Mouse (Mus musculus) forebrain, embryonic 12.5 days (tissue): ENCODE measurements around the gene Gm12216. TPM values are rescaled to one million over a fixed set of nuclear protein-coding genes. Genes with fewer than 3 reads are reported as not detected.

Experiments
- ATAC-seq: fragments of 200-750 bp; cut with Nextera tagmentation; 2 replicates; pipeline ENCODE4 v1.8.0; 2017; ENCODE audit warnings: moderate TSS enrichment; ENCODE audit not compliant: low FRiP score
- H3K27ac ChIP-seq: fragments of 300-500 bp; sonication (generic); 2 replicates; pipeline ENCODE4 v1.5.1; 2016; ENCODE audit warnings: mild to moderate bottlenecking
- H3K27me3 ChIP-seq: fragments of 300-500 bp; sonication (generic); 2 replicates; pipeline ENCODE4 v1.6.1; 2016; ENCODE audit warnings: mild to moderate bottlenecking
- H3K36me3 ChIP-seq: fragments of 300-500 bp; sonication (generic); replicated peaks from 2 replicates; pipeline ENCODE4 v1.6.1; 2016; ENCODE audit warnings: mild to moderate bottlenecking
- H3K4me1 ChIP-seq: fragments of 300-500 bp; sonication (generic); 2 replicates; pipeline ENCODE4 v1.6.1; 2016
- H3K4me2 ChIP-seq: fragments of 300-500 bp; sonication (generic); 2 replicates; pipeline ENCODE4 v1.6.1; 2016; ENCODE audit warnings: mild to moderate bottlenecking, moderate library complexity
- H3K4me3 ChIP-seq: fragments of 300-500 bp; sonication (generic); replicated peaks from 2 replicates; pipeline ENCODE4 v1.5.1; 2016; ENCODE audit warnings: mild to moderate bottlenecking
- H3K9ac ChIP-seq: fragments of 300-500 bp; sonication (generic); 2 replicates; pipeline ENCODE4 v1.6.1; 2016; ENCODE audit warnings: mild to moderate bottlenecking
- H3K9me3 ChIP-seq: fragments of 300-500 bp; sonication (generic); 2 replicates; pipeline ENCODE4 v1.6.1; 2016
- WGBS: fragments of 180-500 bp; shearing (Covaris S2); methylation state at CpG from one replicate; pipeline ENCODE4 v1.1.7; 2016; 5-methylcytosine and 5-hydroxymethylcytosine counted together
- polyA plus RNA-seq: library from polyadenylated mRNA; unstranded; fragments of >200 nt; fragmentation: Nextera tagmentation; extraction: Ambion mirVana; gene quantifications from 2 replicates; pipeline ENCODE4 v1.2.1, GENCODE M21; 2016

Gene Gm12216
- polyA plus RNA-seq, 1 experiment from 2014 or later: not detected

DNA sequence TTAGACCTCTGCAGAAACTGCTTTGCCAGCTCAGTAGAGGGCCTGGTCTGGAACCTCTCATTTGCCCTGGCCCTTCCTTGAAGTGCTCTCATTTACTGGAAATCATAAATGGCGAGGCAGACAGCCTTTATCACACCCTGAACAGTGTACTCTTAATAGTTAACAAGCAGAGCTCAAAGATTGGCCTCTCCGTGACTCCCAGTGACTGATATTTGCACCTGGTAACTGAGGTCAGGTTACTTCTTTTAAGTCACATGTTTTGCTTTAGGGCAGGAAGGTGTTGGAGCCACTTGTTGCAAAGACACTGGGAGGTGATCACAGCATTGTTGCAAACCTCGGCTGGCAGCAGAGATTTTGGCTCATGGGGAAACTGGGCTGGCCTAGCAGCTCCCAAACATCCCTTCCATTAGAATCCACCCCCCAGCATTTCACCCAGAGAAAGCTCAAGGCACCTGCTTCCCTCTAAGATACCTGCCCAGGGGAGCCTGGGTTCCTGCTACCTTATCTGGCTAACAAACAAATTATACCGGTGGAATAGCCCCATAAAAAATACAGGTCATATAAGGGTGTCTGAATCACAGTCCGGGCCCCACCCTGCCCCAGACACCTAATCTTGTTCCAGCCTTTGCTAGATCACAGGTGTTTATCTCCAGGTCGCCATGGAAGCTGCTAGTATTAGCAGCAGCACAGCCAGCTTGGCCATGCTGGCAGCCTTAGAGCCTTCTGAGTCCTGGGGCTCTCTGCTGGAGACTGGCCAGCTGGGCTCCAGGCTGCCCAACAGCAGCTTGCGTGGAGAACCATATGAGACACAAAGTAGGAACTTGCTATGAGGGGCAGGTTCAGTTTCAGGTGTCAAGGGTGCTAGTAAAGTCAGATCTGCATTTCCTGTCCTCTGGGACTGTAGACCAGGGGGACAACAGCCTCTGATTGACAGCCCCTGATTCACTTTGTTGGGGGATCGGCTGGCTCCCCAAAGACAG lies 19.1 kb downstream of the Gm12216 start:
- Histone ChIP-seq H3K27ac (no peak overlapping the region), H3K4me1 (no peaks in the 10 kb centered on the region), H3K36me3 (no peaks in the 10 kb centered on the region), H3K9ac (no peak overlapping the region), H3K4me2 (no peak overlapping the region), H3K9me3 (no peaks in the 10 kb centered on the region), H3K4me3 (no peak overlapping the region), H3K27me3 (no peaks in the 10 kb centered on the region; the same call in 1 of the 2 replicates)
- WGBS: 72% methylated on average over 8 of the region's 8 CpGs
- no peak for ATAC-seq

DNA sequence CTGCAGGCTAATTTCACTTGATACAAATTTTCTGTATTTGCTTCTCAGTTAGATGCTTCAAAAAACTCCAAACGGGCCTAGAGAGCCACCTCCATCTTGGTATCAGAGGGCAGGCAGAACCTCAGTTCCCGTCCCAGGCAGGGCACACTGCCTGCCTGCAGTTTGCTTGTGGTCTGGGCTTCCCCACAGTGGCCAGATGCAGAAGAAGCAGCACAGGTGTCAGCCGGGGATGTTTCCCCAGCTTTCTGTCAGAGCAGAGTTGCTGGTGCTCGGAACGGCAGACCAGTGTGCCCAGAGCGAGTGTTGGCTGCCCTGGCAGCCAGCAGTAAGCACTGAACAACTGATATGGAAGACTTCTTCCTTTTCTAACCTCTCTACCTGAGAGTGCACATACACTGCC lies 19.9 kb downstream of the Gm12216 start:
- no peaks in the 10 kb centered on the region for H3K9me3 ChIP-seq
- H3K4me3 ChIP-seq: no peak overlapping the region
- H3K27ac ChIP-seq: no peak overlapping the region
- no peaks in the 10 kb centered on the region for H3K36me3 ChIP-seq
- no peaks in the 10 kb centered on the region for H3K4me1 ChIP-seq
- H3K27me3 ChIP-seq: no peaks in the 10 kb centered on the region; the same call in 1 of the 2 replicates
- 81% methylated on average over 6 of the region's 6 CpGs for WGBS
- no peak overlapping the region for H3K9ac ChIP-seq
- H3K4me2 ChIP-seq: no peak overlapping the region
- ATAC-seq: no peak

DNA sequence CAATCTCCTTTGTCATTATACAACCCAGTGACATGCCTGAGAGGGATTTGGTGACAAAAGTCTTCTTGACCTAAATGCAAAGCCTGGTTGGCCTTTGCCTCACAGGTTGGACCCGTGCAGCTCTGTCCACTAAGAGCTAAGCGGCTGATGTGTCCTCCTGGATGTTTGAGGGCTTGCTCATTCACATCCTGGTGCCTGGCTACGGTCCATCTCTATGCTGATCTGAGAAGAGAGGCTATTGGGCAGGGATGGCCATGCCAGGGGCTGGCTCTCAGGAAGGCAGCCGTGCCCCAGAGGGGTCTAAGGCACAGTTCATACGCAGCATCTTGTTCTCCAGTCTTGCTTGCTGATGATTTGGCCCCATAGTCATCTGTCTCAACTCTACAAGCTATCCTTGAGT lies 21.3 kb downstream of the Gm12216 start:
- Histone ChIP-seq H3K4me2 (no peak overlapping the region), H3K9me3 (no peaks in the 10 kb centered on the region), H3K36me3 (no peaks in the 10 kb centered on the region), H3K9ac (no peak overlapping the region), H3K4me3 (no peak overlapping the region), H3K27me3 (no peaks in the 10 kb centered on the region), H3K27ac (no peak overlapping the region), H3K4me1 (no peaks in the 10 kb centered on the region)
- WGBS: 87% methylated on average over 5 of the region's 5 CpGs
- ATAC-seq: no peak

DNA sequence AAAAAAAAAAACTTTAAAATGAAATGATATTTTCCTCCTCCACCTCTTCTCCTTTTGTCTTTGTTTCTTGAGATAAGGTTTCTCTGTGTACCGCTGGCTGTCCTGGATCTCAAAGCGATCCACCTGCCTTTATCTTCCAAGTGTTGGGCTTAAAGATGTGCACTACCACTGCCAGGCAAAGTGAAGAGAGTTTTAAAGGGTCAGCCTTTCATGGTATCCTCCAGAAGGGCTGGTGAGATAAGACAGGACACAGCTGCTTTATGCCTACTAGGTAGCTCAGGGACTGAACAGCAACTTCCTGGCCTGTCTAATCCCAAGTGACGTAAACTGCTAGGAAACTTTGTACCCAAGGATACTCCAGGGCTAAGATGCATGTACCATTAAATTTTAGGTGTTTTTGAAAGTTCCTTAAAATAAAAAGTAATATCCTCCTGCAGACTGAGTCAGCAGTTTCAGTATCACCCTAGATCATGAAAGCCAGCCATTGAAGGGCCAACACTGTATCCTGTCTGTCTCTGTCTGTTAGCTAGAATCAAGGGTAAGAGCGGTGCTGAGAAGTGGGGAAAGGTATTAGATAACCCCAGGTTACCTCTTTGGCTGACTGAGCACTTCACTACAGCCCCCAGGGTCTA lies 23.6 kb downstream of the Gm12216 start:
- H3K4me3 ChIP-seq: no peak overlapping the region
- ATAC-seq: no peak

DNA sequence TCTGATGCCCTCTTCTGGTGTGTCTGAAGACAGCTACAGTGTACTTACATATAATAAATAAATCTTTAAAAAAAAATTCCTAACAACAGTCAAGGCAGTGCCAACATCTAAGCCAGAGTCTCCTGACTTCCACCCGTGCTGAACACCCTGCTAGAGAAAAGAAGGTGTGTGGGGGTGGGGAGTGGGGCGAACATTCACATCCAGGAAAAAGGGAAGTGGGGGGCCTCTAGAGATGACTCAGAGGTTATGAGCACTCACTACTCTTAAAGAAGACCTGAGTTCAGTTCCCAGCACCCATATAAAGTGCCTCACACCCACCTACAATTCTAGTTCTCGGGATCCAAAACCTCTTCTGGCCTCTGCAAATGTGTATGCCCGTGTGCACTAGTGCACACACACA lies 33.6 kb downstream of the Gm12216 start:
- H3K27ac ChIP-seq: no peak overlapping the region
- H3K9ac ChIP-seq: no peak overlapping the region
- no peaks in the 10 kb centered on the region for H3K9me3 ChIP-seq
- no peak for ATAC-seq
- no peak overlapping the region for H3K4me2 ChIP-seq
- no peak overlapping the region for H3K4me3 ChIP-seq
- WGBS: 83% methylated on average over 4 of the region's 4 CpGs
- no peaks in the 10 kb centered on the region for H3K27me3 ChIP-seq
- no peaks in the 10 kb centered on the region for H3K4me1 ChIP-seq
- H3K36me3 ChIP-seq: no peaks in the 10 kb centered on the region

More for the DNA sequence above, 23.6 kb downstream of the Gm12216 start:
- Histone ChIP-seq H3K4me1 (no peaks in the 10 kb centered on the region), H3K36me3 (no peaks in the 10 kb centered on the region), H3K9me3 (no peaks in the 10 kb centered on the region), H3K27ac (no peak overlapping the region), H3K27me3 (no peaks in the 10 kb centered on the region), H3K9ac (no peak overlapping the region), H3K4me2 (no peak overlapping the region)
- 93% methylated on average over 4 of the region's 4 CpGs for WGBS

DNA sequence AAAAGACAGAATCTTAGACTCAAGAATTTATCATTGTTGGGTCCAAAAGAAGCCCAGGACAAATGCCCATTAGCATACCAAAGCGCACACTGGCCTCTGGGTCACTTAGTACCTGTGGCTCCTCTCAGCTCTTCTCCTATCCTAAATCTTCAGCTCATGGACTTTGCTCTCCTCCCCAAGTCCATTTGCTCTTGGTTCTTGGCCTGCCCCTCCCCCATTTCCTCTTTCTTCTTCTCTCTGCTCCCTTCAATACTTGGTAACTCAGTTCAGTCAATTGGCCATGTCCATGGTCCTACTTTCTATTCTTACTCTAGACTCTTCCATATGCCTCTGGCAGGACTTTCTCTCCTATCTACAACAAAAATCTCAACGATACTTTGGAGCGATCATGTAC lies 37.1 kb downstream of the Gm12216 start:
- WGBS: 97% methylated on average over 3 of the region's 3 CpGs
- ATAC-seq: no peak
- no peaks in the 10 kb centered on the region for H3K36me3 ChIP-seq
- no peaks in the 10 kb centered on the region for H3K27me3 ChIP-seq
- no peak overlapping the region for H3K4me2 ChIP-seq
- H3K9ac ChIP-seq: no peak overlapping the region
- no peaks in the 10 kb centered on the region for H3K4me1 ChIP-seq
- no peak overlapping the region for H3K27ac ChIP-seq
- no peak overlapping the region for H3K4me3 ChIP-seq
- H3K9me3 ChIP-seq: no peaks in the 10 kb centered on the region

DNA sequence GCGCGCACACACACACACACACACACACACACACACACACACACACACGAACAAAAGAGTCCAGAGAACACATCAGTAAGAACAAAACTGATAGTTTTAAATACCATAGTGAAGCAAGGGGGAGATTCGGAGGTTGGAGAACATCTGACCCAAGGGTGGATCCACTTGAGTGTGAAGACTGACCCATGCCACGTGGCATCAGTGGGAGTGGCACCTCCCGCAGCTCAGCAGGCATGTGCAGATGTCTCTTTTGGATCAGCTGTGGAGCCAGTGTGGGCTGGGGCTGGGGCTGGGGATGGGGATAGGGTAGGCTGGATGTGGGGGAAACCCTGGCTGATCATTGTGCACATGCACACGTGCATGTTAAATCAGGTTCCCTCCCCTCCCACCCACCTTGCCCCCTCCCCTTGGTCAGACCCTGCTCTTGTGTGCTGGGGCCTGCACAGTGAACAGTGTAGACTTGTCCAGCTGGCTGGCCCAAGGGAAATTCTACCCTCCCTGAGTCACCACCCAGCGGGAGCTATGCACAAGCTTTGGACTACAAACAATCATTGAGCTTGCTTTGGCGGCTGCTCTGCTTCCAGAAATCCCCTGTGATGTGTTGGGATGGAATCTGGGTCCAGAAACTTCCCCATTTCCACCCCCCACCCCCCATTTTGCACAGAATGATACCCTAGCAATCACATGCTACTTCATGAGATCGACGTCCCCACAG lies 37.7 kb downstream of the Gm12216 start:
- 82% methylated on average over 11 of the region's 11 CpGs for WGBS
- Histone ChIP-seq H3K27me3 (no peaks in the 10 kb centered on the region), H3K4me1 (no peaks in the 10 kb centered on the region), H3K36me3 (no peaks in the 10 kb centered on the region), H3K4me3 (no peak overlapping the region), H3K9ac (no peak overlapping the region), H3K4me2 (no peak overlapping the region), H3K9me3 (no peaks in the 10 kb centered on the region), H3K27ac (no peak overlapping the region)
- no peak for ATAC-seq

DNA sequence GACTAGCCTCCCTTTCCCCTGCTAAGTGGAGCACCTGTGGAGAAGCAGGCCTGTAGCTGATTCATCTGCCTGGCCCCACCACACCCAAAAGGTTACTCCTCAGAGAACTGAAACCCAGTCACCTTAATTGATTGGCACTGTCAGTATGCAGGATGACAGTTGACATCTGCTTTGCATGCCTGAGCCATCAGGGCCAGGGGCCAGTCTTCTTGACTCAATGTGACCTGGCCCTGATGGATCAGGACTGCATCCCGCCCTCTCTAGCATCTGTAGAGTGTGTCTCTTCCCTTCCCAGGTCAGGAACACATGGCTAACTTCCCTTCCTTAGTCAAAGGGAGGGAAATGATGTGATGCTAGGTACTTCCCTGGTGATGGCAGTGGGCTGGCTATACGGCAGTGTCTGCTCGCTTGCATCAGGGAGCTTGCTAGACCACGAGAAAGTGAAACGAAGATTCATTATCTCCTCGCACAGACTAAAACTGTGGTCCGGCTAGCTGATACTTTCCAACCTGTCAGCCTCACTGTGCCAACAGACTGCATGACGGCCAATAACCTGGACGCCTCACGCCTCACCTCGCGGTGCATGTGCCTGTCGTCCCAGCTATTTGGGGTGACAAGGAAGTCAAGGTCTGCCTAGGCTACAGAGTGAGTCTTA lies 38.4 kb downstream of the Gm12216 start:
- ATAC-seq: no peak
- Histone ChIP-seq H3K9ac (no peak overlapping the region), H3K27ac (no peak overlapping the region), H3K27me3 (no peaks in the 10 kb centered on the region), H3K4me1 (no peaks in the 10 kb centered on the region), H3K9me3 (no peaks in the 10 kb centered on the region), H3K4me2 (no peak overlapping the region), H3K36me3 (no peaks in the 10 kb centered on the region), H3K4me3 (no peak overlapping the region)
- WGBS: 92% methylated on average over 13 of the region's 13 CpGs

DNA sequence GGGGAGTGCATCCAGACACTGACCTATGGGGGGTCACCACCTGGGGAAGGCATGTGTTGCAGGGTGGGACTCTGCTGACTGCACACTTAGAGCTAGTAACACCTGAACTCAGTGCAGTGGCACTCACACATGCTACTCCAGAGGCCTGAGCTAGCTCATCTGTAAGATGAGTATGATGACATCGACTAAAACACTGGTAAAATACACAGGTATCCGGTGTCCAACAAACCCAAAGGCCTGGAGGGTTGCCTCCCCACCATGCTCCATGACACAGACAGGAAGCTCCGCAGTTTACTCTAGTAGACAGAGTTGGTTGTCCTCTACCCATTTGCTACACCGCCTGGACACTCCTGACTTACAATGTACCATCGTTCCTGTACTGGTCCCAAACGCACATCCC lies 39.5 kb downstream of the Gm12216 start:
- Histone ChIP-seq H3K4me2 (no peak overlapping the region), H3K9me3 (no peaks in the 10 kb centered on the region), H3K4me3 (no peak overlapping the region), H3K9ac (no peak overlapping the region), H3K27me3 (no peaks in the 10 kb centered on the region), H3K4me1 (no peaks in the 10 kb centered on the region), H3K27ac (no peak overlapping the region), H3K36me3 (no peaks in the 10 kb centered on the region)
- ATAC-seq: no peak
- 91% methylated on average over 6 of the region's 6 CpGs for WGBS

DNA sequence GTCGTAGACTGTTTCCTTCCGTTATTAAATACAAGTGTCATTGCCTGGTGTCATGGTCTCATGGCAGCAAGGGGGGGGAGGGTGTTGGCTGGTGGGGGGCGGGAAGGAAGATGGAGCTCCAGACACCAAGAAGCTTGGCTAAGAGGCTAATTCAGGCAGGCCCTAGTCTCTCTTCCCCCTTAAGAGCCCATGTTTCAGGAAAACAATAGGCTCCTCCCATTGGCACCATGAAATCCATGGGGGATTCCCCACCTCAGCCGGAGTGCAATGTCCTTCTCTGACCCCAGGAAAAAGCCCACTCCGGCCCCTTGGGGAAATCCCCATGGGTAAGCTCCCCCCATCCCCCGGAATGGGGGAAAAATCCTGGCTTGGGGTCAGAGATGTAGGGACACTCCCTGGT lies 40.3 kb downstream of the Gm12216 start:
- no peaks in the 10 kb centered on the region for H3K4me1 ChIP-seq
- no peak overlapping the region for H3K4me2 ChIP-seq
- H3K27ac ChIP-seq: no peak overlapping the region
- ATAC-seq: no peak
- no peak overlapping the region for H3K9ac ChIP-seq
- no peak overlapping the region for H3K4me3 ChIP-seq
- no peaks in the 10 kb centered on the region for H3K27me3 ChIP-seq
- H3K9me3 ChIP-seq: no peaks in the 10 kb centered on the region
- 72% methylated on average over 6 of the region's 6 CpGs for WGBS
- no peaks in the 10 kb centered on the region for H3K36me3 ChIP-seq

DNA sequence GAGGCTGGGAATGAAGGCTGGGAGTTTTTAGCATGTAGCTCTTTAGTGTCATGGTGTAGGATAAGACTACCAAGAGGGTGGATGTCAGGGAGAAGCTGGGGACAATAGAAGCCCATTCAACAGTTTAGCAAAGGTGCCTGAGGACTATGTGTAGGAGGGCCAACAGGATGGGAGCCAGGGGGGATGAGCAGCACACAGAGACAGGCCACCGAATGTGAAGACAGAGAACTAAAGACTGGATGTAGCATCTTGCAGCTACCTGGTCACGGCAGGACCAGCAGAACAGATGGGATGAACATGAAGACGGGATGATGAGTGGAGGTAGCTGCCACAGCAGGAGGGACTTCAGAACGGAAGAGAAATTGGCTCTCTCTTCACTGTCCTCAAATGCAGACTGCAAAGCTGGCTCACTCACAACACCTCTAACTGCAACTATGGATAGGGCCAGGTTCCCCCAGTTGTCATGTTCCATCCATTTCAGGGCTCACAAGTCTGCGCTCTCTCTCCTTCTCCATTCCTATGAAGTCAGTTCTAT lies 42.1 kb downstream of the Gm12216 start:
- no peaks in the 10 kb centered on the region for H3K9me3 ChIP-seq
- H3K9ac ChIP-seq: no peak overlapping the region
- ATAC-seq: no peak
- H3K4me1 ChIP-seq: no peaks in the 10 kb centered on the region
- H3K4me2 ChIP-seq: no peak overlapping the region
- WGBS: 88% methylated on average over 5 of the region's 5 CpGs
- H3K36me3 ChIP-seq: no peaks in the 10 kb centered on the region
- no peak overlapping the region for H3K27ac ChIP-seq
- H3K27me3 ChIP-seq: no peaks in the 10 kb centered on the region
- no peak overlapping the region for H3K4me3 ChIP-seq

DNA sequence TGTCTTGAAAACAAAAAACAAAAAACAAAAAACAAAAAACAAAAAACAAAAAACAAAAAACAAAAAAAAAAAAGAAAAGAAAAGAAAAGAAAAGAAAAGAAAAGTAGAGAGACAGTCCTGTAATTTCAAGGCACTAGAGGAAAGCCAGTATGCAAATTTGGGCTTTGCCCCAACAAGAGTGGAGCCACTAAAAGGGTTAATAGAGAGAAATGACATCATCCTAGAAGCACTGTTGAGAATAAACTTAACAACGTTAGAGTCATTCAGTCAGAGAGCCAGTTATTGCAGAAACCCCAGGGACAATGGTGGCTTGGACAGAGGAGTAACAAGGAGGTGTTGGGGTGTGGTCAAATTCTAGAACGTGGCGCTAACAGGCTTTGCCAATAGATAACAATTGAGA lies 44.2 kb downstream of the Gm12216 start:
- no peak overlapping the region for H3K4me3 ChIP-seq
- 64% methylated on average over 3 of the region's 3 CpGs for WGBS
- H3K36me3 ChIP-seq: no peaks in the 10 kb centered on the region
- no peak for ATAC-seq
- H3K27me3 ChIP-seq: no peaks in the 10 kb centered on the region
- no peaks in the 10 kb centered on the region for H3K9me3 ChIP-seq
- H3K27ac ChIP-seq: no peak overlapping the region
- no peak overlapping the region for H3K4me2 ChIP-seq
- H3K4me1 ChIP-seq: no peaks in the 10 kb centered on the region
- H3K9ac ChIP-seq: no peak overlapping the region
